Mouse (Mus musculus): ENCODE results near the gene Slc13a3.

Slc13a3 gene

DNA sequence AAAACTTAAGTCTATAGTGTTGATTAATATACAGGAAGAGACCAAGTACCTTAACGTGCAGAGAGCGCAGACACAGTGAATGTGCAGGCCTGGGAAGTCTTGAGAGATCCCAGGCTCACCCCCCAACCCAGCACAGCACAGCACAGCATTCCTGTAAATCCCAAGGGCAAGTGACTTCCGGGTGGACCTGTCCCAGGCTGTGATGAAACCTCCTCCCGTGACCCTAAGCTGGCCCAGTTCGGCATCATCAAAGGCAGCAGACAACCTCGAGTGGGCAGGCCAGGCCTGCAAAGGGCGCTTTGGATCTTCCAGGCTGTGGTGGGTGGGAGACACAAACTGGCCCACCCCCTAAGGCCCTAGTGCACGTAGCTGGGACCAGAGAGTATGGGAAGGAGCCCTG is 9.0 kb upstream of the Slc13a3 start:
- CTCF ChIA-PET, result no interaction called here

DNA sequence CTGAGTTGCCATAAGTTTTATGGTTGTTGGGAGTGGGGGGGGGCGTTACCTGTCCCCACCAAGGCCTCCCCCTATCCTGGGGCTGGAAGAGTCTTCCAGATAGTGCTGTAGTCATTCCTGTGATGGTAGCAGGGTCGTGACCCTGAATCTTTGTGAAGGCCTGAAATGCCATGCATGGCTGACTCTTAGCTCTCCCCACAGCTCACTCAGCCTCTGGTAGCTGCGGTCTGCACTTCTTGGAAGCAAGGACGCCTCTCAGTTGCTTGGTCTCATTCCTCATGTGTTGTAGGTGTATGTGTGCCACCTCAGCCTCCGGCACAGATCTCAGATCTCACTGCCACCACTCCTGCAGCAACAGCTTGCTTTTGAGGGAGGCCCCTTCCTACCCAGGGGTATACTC is 2.8 kb upstream of the Slc13a3 start:
- CTCF ChIA-PET, result no interaction called here

DNA sequence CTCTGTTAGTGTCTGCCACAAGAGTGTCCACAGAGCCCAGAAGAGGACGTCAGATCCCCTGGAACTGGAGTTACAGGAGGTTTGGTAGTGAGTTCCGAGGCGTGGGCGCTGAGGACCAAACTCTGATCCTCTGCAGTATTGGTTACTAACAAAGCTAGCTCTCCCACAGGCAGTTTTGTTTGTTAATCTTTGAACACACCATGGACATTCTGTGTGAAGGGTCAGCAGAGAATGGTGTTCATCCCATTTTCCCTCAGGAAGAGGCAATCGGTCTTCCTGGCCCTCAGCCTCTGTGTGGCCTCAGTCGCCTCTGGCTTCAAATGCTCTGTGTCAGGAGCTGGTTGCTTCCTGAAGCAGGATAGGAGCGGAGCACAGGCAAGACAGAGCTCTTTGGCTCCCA is 2.4 kb upstream of the Slc13a3 start:
- CTCF ChIA-PET, result no interaction called here

DNA sequence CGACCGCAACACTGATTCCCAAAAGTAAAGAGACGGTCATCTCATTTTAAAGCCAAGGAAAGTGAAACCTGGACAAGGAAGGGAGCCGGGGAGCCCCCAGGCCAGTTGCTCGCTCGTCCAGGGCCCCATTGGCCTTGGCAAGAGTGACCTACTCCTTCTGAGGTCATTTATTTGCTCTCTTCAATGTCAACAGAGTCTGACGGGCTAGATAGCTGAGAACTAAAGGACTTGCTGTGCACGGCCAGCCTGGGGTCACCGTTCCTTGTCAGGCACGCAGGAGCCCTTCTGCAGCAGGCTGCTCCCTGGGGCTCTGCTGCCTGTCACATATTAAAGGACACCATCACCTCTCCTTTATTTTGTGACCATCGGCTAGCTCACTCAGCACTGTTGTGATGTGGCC is 1.1 kb downstream of the Slc13a3 start:
- CTCF ChIA-PET, result interaction anchor here (0.7 kb wide), 1 partner anchor 1240 kb away, joined by 3 read pairs; no protein-coding TSS in a partner anchor

DNA sequence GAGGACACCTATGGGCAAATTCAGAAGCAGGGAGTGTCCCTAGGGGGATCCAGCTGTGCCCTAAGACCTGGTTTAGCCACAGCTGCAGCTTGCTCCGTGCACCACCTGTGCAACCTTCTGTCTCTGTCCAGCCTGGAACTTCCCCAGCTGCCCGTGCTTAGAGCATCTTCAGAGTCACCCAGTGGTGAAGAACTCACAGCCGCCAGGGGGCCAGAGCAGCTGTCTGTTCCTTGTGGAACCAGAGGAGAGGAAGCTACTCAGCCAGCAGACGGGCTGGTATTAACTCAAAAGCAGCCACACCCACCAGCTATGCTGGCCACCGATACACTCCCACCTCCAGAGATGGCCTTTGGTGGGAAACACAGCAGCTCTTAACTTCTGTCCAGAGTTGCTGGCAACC is 2.9 kb downstream of the Slc13a3 start:
- CTCF ChIA-PET, result no interaction called here

DNA sequence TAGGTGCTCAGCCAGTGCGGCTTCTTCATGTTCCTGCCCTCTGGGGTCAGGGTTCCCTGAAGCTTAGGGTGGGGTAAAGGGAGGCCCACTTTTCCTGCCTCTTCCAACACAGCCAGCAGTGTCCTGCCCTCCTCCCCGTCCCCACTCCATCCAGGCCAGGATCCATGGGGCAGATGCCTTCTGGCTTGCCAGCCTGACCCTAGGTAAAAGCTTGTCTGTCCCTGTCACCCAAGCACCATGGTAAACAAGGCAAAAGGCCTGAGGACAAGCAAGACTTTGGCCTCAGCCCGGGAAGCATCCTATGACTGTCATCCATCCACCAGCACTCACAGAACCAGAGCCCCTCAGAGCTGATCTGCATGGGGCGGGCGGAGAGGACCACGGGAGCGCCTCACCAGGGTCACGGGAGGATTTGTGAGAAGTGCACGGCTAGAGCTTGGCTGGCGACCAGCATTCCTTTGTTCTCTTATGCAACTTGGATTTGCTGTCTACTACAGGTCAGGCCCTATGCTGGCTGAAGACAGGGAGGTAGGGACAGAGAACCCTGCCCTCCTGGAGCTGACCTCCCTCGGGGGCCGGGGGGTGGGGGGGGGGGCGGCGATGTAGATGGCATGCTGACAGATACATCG is 5.1 kb downstream of the Slc13a3 start:
- CTCF ChIA-PET, result no interaction called here

DNA sequence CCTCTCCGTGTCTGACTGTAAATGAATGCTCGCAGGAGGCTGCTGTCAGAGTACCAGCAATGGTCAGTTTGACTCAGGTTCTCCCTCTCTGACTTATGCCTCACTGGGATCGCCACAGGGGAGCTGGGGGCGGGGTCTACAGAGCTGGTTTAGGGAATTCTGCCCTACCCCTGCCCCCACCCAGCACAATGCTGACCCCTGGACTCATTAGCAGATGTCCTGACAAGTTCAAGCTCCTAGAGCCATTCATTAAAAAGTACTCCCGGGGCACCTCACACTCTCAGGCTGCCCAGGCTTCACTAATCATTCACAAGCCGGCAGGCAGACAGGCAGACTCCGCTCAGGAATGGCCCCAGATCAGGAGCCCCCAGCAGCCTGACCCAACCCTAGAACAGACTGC is 13.4 kb downstream of the Slc13a3 start:
- CTCF ChIA-PET, result no interaction called here

DNA sequence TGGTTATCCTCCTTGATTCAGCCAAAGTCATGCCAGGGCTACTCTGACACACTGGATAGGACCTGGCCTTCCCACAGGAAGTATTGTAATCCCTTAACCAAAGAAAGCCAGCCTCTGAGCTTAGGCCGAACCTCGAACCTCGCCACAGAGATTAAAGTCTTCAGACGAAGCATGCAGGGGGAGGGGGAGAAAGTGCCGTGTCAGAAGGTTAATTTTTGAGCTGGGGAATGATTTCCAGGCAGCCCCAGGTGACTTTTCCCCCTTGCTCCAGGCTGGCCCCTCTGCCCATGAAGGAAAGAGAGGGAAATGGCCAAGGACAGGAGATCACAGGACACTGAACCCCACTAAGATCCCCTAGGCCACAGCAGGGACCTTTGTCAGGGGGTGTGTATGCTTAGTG is 14.8 kb downstream of the Slc13a3 start:
- CTCF ChIA-PET, result interaction anchor here (0.6 kb wide), 1 partner anchor 47 kb away, joined by 5 read pairs; no protein-coding TSS in a partner anchor

DNA sequence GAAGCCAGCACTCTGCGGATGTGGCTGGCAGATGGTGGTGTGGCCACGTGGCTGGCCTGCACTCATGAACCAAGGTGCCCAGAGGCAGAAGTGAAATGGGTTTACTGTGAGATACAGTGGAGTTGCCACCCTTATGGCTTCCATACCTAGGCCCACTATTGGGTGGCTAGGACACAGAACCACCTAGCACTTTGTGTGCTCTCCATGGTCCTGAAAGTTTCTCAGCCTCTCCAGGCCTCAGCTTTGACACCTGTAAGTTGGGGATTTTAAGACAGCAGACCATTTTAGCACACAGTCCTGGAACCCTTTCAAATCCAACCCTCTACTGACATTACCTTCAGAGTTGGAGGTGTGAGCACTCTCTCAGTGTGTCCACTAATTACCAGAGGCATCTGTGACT is 16.3 kb downstream of the Slc13a3 start:
- CTCF ChIA-PET, result no interaction called here

DNA sequence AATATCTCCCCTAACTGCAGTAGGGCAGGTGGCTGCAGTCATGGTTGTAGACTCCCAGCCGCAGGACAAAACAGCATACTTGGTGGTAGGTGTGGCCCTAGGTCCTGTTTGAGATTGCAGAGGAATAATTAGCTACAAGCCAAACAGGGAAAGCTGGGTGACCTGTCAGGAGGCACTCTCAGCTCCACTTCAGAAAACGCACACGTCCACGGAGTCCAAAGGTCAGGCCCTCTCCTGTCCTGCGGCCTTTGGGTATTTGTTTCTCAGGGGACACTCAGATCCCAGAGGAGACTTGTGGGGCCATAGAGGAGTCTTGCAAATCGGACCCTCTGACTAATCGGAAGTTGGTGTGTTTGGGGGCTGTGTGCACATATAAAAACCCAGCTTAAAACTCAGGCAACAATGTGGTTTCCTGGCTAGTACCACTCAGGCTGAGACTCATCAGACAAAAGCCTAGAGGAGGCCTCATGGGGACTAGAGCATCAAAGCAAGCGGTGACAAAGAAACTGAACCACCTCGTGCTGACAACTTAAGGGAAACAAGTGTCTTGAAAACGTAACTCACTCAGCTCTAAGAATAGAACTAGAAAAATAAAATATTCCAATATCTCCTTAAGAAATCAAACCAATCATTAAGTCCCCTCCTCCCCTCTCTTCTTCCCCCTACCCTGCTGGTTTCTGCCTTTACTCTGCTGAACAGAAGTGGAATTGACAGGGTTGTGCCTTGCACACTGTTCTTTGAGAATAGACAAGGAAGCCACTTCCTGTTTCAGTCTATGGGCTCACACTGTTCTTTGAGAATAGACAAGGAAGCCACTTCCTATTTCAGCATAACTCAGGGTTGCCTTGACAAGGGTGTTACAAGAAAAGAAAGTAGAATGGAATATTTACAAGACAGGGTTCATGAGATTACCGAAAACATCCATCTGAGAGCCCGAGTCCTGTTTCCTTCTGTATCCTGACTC is 20.0 kb downstream of the Slc13a3 start:
- CTCF ChIA-PET, result no interaction called here

DNA sequence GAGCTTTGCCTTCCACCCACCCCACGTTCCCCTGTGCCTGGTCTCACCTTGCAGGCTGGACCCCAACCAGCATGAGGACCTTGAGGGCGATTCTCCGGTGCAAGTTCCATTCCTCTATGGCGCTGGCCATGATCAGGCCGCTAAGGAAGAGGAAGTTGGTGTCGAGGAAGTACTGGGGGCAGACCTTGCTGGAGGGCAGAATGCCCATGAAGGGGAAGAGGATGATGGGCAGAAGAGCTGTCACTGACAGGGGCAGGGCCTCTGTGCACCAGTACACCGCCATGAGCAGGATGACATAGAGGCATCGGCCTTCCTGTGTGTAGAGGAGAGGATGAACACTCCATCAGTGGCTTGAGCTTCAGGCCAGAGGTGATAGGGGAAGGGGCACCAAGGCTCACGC is 24.6 kb downstream of the Slc13a3 start:
- CTCF ChIA-PET, result no interaction called here

DNA sequence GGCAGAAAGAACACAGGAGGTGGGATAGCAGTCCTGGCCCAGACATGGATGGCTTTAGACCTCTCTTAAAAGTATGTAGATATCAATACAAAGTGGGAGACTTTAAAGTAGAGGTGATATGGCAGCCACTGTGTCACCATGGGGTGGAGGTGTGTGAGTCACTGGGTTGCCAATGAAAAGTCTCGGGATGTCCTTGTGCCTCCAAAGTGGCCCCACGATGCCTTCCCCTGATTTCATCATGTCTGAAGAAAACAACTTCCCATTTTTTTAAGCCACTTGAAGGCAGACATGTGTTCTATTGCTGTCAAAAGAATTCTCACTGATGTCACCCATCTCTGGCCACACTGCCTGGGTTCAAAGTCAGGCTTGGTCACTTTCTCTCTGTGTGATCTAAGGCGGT is 28.2 kb downstream of the Slc13a3 start:
- CTCF ChIA-PET, result no interaction called here

DNA sequence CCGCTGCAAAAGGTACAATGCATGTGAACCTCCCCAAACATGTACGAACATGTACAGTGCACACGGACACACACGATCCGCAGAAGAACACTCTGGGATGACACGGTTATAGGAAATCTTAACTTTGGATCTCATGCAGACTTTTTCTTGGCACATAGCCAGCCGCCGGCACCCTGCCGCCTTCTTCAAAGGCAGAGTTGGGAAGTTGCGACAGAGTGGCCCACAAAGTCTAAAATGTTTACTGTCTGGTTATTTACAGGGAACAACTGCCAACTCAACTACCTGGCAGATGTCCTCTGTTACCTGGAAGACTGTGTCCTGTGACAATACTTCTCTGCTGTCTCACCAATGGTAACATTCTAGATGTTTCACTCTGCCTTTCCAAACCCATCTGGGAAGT is 30.0 kb downstream of the Slc13a3 start:
- CTCF ChIA-PET, result no interaction called here

DNA sequence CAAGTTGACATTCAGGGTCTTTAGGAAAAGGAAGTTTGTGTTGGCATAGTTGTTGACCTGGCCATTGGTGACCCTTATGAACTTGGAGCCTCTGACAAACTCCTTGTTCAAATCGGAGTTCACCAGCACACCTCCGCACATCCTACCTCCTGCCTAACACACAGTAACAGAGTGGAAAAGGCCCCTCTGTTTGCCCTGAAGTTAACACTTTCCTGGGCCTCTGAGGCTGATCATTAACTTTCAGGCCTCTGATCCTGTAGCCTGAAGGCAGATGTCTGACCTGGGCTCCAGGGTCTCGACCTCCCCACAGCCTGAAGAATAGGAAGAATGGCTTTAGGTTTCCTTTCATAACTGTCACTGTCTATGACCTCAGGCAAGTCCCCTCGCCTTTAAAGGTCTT is 31.4 kb downstream of the Slc13a3 start:
- CTCF ChIA-PET, result no interaction called here

DNA sequence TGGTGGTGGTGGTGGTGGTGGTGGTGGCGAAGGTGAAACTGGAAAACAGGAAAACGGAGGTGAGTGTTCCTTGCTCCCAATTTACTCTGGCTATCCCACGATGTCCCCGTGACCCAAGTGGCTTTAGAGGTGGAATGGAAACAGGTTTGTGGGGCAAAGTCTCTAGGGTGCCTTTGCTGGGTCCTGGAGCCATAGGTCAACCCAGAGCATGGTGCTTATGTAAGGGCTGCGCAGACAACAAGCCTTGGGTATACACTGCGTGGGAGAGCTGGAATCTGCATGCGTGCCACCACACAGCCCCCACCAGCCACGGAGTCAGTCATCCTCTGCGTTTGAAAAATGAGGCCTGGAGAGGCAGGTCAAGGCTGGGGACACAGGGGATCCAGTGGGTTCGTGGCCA is 33.4 kb downstream of the Slc13a3 start:
- CTCF ChIA-PET, result no interaction called here

DNA sequence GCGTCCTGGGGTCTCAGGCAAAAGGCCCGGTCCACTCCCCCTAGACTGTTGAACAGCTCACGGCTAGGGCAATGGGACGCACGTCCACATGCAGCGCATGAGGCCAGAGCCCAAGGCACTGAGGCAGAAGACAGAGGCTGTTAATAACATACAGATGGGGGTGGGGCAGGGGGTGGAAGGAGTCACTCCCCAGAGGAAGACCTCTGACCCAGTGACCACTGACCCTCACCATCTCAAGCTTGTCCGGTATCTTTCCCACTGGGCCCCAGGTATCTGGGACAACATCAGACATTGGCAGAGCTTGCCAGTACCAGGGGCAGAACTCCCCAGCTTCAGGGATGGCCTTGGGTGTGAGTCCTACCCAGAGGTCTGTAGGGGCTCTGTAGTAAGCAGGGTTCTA is 34.1 kb downstream of the Slc13a3 start:
- CTCF ChIA-PET, result no interaction called here

DNA sequence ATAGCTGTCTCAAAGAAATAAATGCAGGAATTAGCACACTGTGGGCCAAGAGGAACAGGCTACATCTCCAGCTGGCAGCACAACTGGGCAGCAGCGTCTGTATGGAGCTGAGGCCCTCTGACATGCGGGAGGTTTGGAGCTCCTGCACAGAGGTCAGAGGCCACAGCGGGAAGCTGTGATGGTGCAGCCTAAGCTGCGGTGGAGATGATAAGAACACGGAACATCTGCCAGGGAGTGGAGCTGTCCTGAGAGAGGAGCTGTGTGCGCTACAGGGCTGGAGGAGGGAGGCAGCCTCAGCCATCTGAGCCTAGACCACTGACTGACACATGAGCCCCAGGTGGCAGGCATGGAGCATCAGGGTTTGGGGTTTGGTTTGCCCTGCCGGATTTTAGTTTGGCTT is 44.3 kb downstream of the Slc13a3 start:
- CTCF ChIA-PET, result no interaction called here

DNA sequence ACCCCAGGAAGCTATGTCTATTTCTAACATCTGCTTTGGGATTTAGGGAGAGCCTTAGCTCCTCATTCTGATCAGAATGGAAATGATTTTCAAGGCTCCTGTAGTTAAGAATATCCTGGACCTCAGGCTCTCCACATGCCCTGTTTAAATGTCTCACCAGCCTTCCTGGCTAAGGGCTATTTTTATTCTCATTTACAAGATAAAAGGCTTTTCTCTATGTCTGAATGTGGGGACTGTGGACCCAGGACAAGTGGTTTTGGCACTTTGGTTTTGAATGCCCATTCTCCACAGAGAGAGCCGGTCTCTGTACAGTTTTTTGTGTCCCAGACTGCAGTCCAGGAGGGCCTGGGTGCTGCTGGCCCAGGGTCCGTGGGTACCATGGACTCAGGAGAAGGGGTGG is 52.8 kb downstream of the Slc13a3 start:
- CTCF ChIA-PET, result no interaction called here

DNA sequence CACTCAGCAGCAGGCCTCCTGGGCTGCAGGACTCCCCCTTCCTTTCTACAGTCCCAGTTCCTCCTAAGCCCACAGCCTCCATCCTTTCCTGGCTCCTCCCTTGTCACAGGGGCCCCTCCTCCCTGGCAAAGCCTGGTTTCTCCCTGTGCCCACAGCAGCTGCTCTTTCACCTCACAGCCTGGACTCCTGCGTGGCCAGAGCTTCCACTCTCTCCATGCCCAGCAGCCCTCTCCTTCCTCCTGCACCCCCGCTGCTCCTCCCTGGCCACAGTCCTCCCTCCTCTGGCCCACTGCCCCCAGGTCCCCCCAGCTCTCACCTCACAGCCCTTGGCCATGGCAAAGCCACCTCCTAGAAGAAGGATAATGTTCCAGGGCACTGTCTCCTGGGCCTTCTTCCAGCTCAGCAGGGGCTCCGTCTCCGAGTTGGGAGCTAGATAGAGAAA is 53.3 kb downstream of the Slc13a3 start:
- CTCF ChIA-PET, result no interaction called here

DNA sequence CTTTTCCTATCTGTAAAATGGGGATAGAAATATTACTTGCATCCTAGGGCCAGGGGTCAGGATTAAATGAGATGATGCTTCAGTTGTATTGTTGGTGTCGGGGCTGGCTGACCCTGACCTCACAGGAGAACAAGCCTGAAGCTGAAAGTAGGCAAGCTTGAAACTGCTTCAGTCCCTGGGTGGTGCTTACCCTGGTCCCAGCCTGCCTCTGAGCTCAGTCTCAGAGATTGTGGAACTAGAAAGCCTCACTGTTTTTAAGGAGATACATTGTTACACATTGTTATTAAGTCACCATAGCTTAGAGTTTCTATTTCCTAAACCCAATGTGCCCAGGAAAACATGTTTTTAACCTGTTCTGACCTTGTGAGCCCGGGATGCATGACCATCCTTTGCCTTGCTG is 54.5 kb downstream of the Slc13a3 start:
- CTCF ChIA-PET, result no interaction called here

DNA sequence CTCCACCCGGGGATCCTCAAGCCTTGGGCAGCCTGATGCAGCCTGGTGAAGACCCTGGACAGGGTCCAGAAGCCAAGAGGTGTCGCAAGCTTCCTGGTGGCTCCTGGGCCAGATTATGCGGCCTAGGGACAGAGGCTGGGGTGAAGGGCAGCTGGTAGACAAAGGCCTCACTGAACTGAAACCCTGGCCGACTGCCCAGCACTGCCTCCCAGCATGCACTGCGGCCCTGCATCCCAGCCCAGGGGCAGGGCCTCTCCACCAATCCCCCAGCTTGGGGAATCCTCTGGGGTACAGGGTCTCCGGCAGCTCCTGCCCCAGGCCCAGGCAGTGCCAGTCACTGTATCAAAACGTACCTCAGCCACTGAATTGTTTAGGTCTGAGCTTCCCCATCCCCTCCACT is 55.7 kb downstream of the Slc13a3 start:
- CTCF ChIA-PET, result no interaction called here

DNA sequence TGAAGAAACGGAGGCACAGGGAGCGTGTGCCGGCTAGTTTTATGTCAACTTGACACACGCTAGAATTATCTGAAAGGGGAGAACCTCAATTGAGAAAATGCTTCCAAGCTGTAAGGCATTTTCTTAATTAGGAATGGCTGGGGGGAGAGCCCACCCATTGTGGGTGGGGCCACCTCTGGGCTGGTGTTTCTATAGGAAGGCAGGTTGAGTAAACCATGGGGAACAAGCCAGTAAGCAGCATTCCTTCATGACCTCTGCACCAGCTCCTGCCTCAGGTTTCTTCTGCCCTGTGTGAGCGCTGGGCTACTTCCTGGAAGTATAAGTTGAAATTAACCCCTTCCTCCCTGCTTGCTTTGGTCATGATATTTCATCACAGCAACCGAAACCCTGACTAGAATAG is 57.2 kb downstream of the Slc13a3 start:
- CTCF ChIA-PET, result no interaction called here

DNA sequence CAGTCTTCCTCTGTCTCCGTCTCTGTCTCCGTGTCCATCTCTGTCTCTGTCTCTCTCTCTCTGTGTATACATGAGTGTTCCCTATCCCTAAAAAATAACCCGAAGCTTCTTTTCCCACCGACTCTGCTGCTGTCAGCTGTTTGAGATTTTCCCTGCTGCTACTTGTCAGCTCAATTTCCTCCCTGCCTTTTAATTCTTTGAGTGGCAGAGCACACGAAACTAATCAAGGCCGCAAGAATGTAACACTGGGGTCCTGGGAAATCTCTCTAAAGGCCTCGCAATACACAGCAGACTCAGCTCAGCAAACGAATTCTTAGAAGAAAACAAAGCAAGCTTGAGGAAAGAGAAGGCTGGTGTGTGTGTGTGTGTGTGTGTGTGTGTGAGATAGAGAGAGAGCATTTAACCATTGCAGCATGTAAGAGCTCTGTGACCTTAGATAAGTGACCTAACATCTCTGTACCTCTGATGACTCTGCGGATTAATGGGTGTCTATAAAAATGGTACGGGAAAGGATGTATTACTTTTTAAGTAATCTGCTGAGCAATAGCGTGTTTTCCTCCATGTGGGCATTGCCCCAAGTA is 57.8 kb downstream of the Slc13a3 start:
- CTCF ChIA-PET, result no interaction called here

Measured in spleen, embryonic (tissue).